Mouse (Mus musculus) heart, adult 2 months (tissue): ENCODE measurements at regions not wholly inside any gene's neighbourhood (a gene's known extent, or its start where the extent isn't known, plus 50 kb on each side); places are given as distances from the start of the nearest gene placed in this dataset.

ENCODE experiments used
- EP300 ChIP-seq: fragments of 200-500 bp; IDR thresholded peaks from 2 replicates; pipeline ENCODE4 v1.6.1; 2011; ENCODE audit warnings: low read depth, low read length, control low read depth; ENCODE audit not compliant: insufficient read depth
- POLR2A ChIP-seq: fragments of 200-500 bp; IDR thresholded peaks from 2 replicates; pipeline ENCODE4 v1.6.1; 2011; ENCODE audit warnings: mild to moderate bottlenecking, low read depth, low read length, control low read depth; ENCODE audit not compliant: insufficient read depth

- no peak for TF ChIP-seq POLR2A
- no peak for TF ChIP-seq EP300
Observed at GRCm38 (mm10) chr9:43857988-43858387, 114.2 kb downstream of the Nectin1 start.
